Mouse (Mus musculus): ENCODE measurements at regions not wholly inside any gene's neighbourhood (a gene's known extent, or its start where the extent isn't known, plus 50 kb on each side); places are given as distances from the start of the nearest gene placed in this dataset.
"Not testable (repeated sequence)": the region's sequence is repeated elsewhere in the genome, so short reads cannot be mapped to it uniquely, and the experiment has no call there.

DNA sequence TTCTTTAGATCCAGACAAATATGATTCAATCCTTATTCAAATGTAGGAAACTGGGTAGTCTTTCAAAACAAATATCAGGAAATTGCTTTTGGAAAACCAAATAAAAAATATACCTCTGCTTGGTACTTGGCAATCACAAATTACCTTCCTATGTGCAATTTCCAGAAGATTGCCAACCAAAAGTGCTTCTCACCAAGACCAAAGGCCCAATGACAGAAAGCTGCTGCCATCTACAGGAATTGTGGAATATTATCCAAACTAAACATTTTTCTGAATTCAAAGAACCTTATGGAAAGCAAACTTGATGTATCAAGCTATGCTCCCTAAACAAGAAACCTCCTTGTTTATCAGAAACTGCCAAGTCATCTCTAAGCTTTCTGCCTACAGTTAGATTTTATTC lies 169.1 kb upstream of the Hsf2 start:
- Histone ChIP-seq H3K9ac (ENCODE audit: insufficient read depth, low read depth, low read length, poor library complexity, severe bottlenecking) (no peak overlapping the region), H3K27ac (ENCODE audit: insufficient read depth, low read depth, low read length, poor library complexity, severe bottlenecking) (no peak overlapping the region), H3K9me3 (ENCODE audit: control insufficient read depth, insufficient read depth, low read depth, low read length) (no peaks in the 10 kb centered on the region), H3K4me3 (ENCODE audit: insufficient read depth in 1 of 2, low read depth in 1 of 2, low read length in 2 of 2, poor library complexity in 1 of 2, severe bottlenecking in 1 of 2) (no peak overlapping the region), H3K36me3 (ENCODE audit: control insufficient read depth, insufficient read depth, low read length, poor library complexity, severe bottlenecking) (no peaks in the 10 kb centered on the region), H3K4me1 (ENCODE audit: control insufficient read depth in 2 of 2, insufficient read depth in 2 of 2, low read length in 2 of 2, poor library complexity in 1 of 2) (no peaks in the 10 kb centered on the region)
- no peak for TF ChIP-seq ZNF384 (IDR thresholded peaks at IDR 0.05; ENCODE audit: low read depth, low read length)
- no peak for TF ChIP-seq ZC3H11A (IDR thresholded peaks at IDR 0.05; ENCODE audit: borderline replicate concordance, low read depth, low read length)
- in situ Hi-C loops (cut with MboI; ENCODE audit: low sequenced_read_pairs in 2 of 2, unreplicated experiment in 2 of 2) = loop anchor here in 1 of 2 experiments (25.0 kb wide), 1 partner anchor 955 kb away; no protein-coding TSS in a partner anchor
- no peak for DNase-seq (ENCODE audit: low read depth, low spot score)

DNA sequence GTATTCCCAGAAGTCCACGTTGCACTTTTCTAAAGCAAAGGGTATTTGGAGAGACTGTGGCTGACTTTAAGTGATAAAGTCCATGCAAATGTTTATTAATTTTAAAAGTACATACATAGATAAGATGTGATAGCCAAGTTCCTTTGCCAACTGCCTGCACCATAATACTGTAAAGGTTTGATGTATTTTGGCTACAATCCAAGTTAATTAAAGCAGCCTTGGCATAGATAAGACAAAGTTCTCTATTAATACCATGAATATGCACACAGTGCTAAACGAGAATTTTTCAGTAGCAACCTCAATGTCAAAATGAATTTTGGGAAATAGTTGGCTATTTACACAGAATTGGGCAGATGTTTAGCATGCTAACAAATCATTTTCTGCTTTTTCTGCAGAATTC lies 167.0 kb upstream of the Hsf2 start:
- TF ChIP-seq ZC3H11A (IDR thresholded peaks at IDR 0.05; ENCODE audit: borderline replicate concordance, low read depth, low read length) (no peak), ZNF384 (IDR thresholded peaks at IDR 0.05; ENCODE audit: low read depth, low read length) (no peak), MAFK (IDR thresholded peaks at IDR 0.05; ENCODE audit: insufficient read depth, low read depth, low read length) (no peak), HCFC1 (IDR thresholded peaks at IDR 0.05; ENCODE audit: borderline replicate concordance, insufficient read depth, low read length) (no peak)
- in situ Hi-C loops (cut with MboI; ENCODE audit: low sequenced_read_pairs in 2 of 2, unreplicated experiment in 2 of 2) = loop anchor here in 1 of 2 experiments (25.0 kb wide), 1 partner anchor 957 kb away; no protein-coding TSS in a partner anchor

DNA sequence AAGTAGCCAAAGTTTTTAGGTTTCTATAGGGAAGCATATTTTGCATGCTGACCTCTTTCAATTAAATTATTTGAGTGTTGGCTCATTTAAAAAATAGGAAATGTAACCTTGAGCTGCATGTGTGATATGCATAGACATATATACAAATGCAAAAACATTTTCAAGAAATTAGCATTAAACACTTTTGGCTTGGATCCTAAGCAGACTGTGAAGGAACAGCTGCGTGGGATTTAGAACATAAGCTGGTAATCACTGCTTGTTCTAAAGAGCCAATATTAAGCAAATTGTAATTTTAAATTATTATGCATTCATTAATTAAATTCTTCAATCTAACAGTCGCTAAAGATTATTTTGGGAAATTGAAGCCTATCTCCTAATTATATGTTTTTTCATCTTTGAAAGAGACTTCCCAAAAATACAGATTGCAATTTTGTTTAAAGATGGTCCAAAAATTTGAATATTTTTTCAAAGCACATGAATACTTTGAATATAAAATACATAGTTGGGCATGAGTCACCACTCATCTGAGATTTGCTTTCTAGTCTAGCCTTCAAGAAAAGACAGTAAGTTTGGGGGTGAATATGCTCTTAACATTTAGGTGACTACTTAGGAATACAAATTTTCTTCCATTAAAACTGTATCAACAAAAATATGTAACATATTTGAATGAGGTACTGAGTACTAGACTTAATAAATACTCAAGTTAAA lies 163.3 kb upstream of the Hsf2 start:
- H3K36me3 ChIP-seq (ENCODE audit: control insufficient read depth, insufficient read depth, low read length, poor library complexity, severe bottlenecking) = no peaks in the 10 kb centered on the region
- no peak overlapping the region for H3K27ac ChIP-seq (ENCODE audit: insufficient read depth, low read depth, low read length, poor library complexity, severe bottlenecking)
- DNase-seq (ENCODE audit: low read depth, low spot score) = no peak
- H3K9me3 ChIP-seq (ENCODE audit: control insufficient read depth, insufficient read depth, low read depth, low read length) = no peaks in the 10 kb centered on the region
- H3K4me3 ChIP-seq (ENCODE audit: insufficient read depth in 1 of 2, low read depth in 1 of 2, low read length in 2 of 2, poor library complexity in 1 of 2, severe bottlenecking in 1 of 2) = no peak overlapping the region
- in situ Hi-C loops (cut with MboI; ENCODE audit: low sequenced_read_pairs in 2 of 2, unreplicated experiment in 2 of 2) = loop anchor here in 1 of 2 experiments (25.0 kb wide), 1 partner anchor 961 kb away; no protein-coding TSS in a partner anchor
- TF ChIP-seq HCFC1 (IDR thresholded peaks at IDR 0.05; ENCODE audit: borderline replicate concordance, insufficient read depth, low read length) (no peak), ZC3H11A (IDR thresholded peaks at IDR 0.05; ENCODE audit: borderline replicate concordance, low read depth, low read length) (no peak), ZNF384 (IDR thresholded peaks at IDR 0.05; ENCODE audit: low read depth, low read length) (no peak), CHD2 (IDR thresholded peaks at IDR 0.05; ENCODE audit: low read depth, low read length) (no peak)
- H3K9ac ChIP-seq (ENCODE audit: insufficient read depth, low read depth, low read length, poor library complexity, severe bottlenecking) = no peak overlapping the region
- H3K4me1 ChIP-seq (ENCODE audit: control insufficient read depth in 2 of 2, insufficient read depth in 2 of 2, low read length in 2 of 2, poor library complexity in 1 of 2) = no peaks in the 10 kb centered on the region

More for the DNA sequence above, 167.0 kb upstream of the Hsf2 start:
- Histone ChIP-seq H3K4me1 (ENCODE audit: control insufficient read depth in 2 of 2, insufficient read depth in 2 of 2, low read length in 2 of 2, poor library complexity in 1 of 2) (no peaks in the 10 kb centered on the region), H3K4me3 (ENCODE audit: insufficient read depth in 1 of 2, low read depth in 1 of 2, low read length in 2 of 2, poor library complexity in 1 of 2, severe bottlenecking in 1 of 2) (no peak overlapping the region), H3K27ac (ENCODE audit: insufficient read depth, low read depth, low read length, poor library complexity, severe bottlenecking) (no peak overlapping the region), H3K9me3 (ENCODE audit: control insufficient read depth, insufficient read depth, low read depth, low read length) (no peaks in the 10 kb centered on the region), H3K9ac (ENCODE audit: insufficient read depth, low read depth, low read length, poor library complexity, severe bottlenecking) (no peak overlapping the region), H3K36me3 (ENCODE audit: control insufficient read depth, insufficient read depth, low read length, poor library complexity, severe bottlenecking) (no peaks in the 10 kb centered on the region)
- no peak for DNase-seq (ENCODE audit: low read depth, low spot score)

DNA sequence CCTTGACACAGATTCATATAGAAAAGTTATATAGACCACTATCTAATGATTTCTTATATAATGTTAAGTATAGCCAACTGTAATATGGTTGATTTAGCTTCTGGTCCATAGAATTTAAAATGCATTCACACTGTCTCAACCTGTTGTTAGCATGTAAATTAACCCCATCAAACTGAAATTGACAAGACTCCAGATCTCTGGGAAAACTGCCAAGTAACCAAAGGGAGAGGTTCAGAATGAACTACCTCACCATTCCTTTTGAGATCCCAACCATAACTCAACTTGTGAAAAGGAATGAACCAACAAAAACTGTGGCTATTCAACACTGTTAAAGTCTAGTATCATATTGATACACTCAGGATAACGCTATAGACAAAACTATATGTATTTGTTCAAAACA lies 162.0 kb upstream of the Hsf2 start:
- no peaks in the 10 kb centered on the region for H3K4me1 ChIP-seq (ENCODE audit: control insufficient read depth in 2 of 2, insufficient read depth in 2 of 2, low read length in 2 of 2, poor library complexity in 1 of 2)
- no peak overlapping the region for H3K27ac ChIP-seq (ENCODE audit: insufficient read depth, low read depth, low read length, poor library complexity, severe bottlenecking)
- in situ Hi-C loops (cut with MboI; ENCODE audit: low sequenced_read_pairs in 2 of 2, unreplicated experiment in 2 of 2) = loop anchor here in 1 of 2 experiments (25.0 kb wide), 1 partner anchor 962 kb away; no protein-coding TSS in a partner anchor
- no peak for TF ChIP-seq ZNF384 (IDR thresholded peaks at IDR 0.05; ENCODE audit: low read depth, low read length)
- TF ChIP-seq HCFC1 (IDR thresholded peaks at IDR 0.05; ENCODE audit: borderline replicate concordance, insufficient read depth, low read length) = no peak
- H3K9ac ChIP-seq (ENCODE audit: insufficient read depth, low read depth, low read length, poor library complexity, severe bottlenecking) = no peak overlapping the region
- no peaks in the 10 kb centered on the region for H3K9me3 ChIP-seq (ENCODE audit: control insufficient read depth, insufficient read depth, low read depth, low read length)
- H3K4me3 ChIP-seq (ENCODE audit: insufficient read depth in 1 of 2, low read depth in 1 of 2, low read length in 2 of 2, poor library complexity in 1 of 2, severe bottlenecking in 1 of 2) = no peak overlapping the region
- H3K36me3 ChIP-seq (ENCODE audit: control insufficient read depth, insufficient read depth, low read length, poor library complexity, severe bottlenecking) = no peaks in the 10 kb centered on the region
- DNase-seq (ENCODE audit: low read depth, low spot score) = no peak

DNA sequence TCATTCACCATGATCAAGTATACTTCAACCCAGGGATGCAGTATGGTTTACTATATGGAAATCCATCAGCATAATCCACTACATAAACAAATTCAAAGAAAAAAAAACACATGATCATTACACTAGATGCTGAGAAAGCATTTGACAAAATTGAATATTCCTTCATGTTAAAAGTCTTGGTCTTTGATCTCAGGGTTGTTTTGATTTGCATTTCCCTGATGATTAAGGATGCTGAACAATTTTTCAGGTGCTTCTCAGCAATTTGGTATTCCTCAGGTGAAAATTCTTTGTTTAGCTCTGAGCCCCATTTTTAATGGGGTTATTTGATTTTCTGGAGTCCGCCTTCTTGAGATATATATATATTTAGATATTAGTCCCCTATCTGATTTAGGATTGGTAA lies 123.4 kb upstream of the Hsf2 start:
- H3K9me3 ChIP-seq (ENCODE audit: control insufficient read depth, insufficient read depth, low read depth, low read length); H3K4me1 ChIP-seq (ENCODE audit: control insufficient read depth in 2 of 2, insufficient read depth in 2 of 2, low read length in 2 of 2, poor library complexity in 1 of 2); H3K9ac ChIP-seq (ENCODE audit: insufficient read depth, low read depth, low read length, poor library complexity, severe bottlenecking); H3K27ac ChIP-seq (ENCODE audit: insufficient read depth, low read depth, low read length, poor library complexity, severe bottlenecking); H3K4me3 ChIP-seq (ENCODE audit: insufficient read depth in 1 of 2, low read depth in 1 of 2, low read length in 2 of 2, poor library complexity in 1 of 2, severe bottlenecking in 1 of 2); H3K36me3 ChIP-seq (ENCODE audit: control insufficient read depth, insufficient read depth, low read length, poor library complexity, severe bottlenecking); in situ Hi-C loops (cut with MboI; ENCODE audit: low sequenced_read_pairs in 2 of 2, unreplicated experiment in 2 of 2); DNase-seq (ENCODE audit: low read depth, low spot score): not testable (repeated sequence)
